Mouse (Mus musculus): Measurements from ENCODE around the gene Clock.

DNA sequence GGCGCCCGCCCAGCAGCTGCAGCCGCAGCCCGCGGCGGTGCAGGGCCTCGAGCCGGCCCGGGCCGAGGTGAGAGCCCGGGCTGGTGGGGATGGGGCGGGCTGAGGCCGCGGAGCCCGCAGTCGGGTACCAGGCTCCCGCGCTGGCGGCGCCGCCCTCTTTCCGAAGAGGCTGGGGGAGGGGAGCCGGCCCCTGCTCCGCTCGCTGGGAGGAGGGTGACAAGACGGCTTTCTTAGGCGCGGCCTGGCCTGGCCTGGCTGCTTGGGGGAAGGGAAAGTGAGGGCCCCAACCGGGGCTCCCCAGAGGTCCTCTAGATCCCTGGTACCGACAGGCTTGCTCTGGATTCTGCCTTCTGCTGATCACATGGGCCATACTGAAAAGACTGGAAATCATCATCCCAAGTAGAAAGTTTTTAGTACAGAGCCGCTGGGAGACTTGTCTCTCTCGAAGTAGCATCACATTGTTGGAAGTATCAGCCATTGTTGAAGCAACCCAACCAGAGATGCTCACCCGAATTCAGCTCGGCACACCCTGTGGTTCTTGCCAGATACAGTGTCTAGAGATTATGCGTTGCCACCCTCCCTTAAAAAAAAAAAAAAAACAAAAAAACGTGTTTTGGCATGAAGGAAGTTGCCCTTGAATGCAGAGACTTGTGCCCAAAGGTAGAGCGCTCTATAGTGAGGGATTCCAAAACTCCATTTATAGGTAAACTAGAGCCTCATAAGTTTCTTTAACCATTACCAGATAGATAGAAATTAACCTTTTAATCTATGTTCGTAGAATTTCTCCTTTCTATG is 120.1 kb downstream of the Clock start:
- TF ChIP-seq GATA1 (IDR thresholded peaks at IDR 0.05; ENCODE audit: low read length) (no peak), TAL1 (IDR thresholded peaks at IDR 0.05; ENCODE audit: low read length) (no peak)

Measured in erythroblast, embryonic 14.5 days (primary cell).